Mouse (Mus musculus) thymus, adult 2 months (tissue): ENCODE measurements around the gene Sstr2.

Experiments used
- CTCF ChIP-seq: fragments of 200-500 bp; IDR thresholded peaks from 2 replicates; pipeline ENCODE4 v1.5.1; 2012; ENCODE audit warnings: mild to moderate bottlenecking, control low read depth, low read length, moderate library complexity, borderline replicate concordance; ENCODE audit not compliant: control insufficient read depth, poor library complexity, insufficient read depth; ENCODE audit errors: extremely low read depth
- POLR2A ChIP-seq: fragments of 200-500 bp; IDR thresholded peaks from 2 replicates; pipeline ENCODE4 v1.6.1; 2012; ENCODE audit warnings: mild to moderate bottlenecking, low read length, control low read depth, moderate library complexity; ENCODE audit not compliant: control insufficient read depth, poor library complexity, insufficient read depth; ENCODE audit errors: extremely low read depth

GRCm38 (mm10) chr11:113583879-113584661 is 35.1 kb upstream of the Sstr2 start:
- TF ChIP-seq CTCF (no peak), POLR2A (no peak)
